Mouse (Mus musculus): ENCODE results near the gene Sorcs3.

GRCm38 (mm10) chr19:48461141-48461540, 255.3 kb downstream of the Sorcs3 start:
- TF ChIP-seq CTCF (conservative IDR thresholded peaks at IDR 0.05; ENCODE audit: low read length) (no peak), NANOG (IDR thresholded peaks at IDR 0.05; ENCODE audit: borderline replicate concordance, low read length) (no peak), POU5F1 (IDR thresholded peaks at IDR 0.05; ENCODE audit: borderline replicate concordance, low read length) (no peak)
